Mouse (Mus musculus): Measurements from ENCODE around the gene Sgk1. TPM values are rescaled to one million over a fixed set of nuclear protein-coding genes. Genes with fewer than 3 reads are reported as not detected.

The Sgk1 gene
- polyA plus RNA-seq, 1 experiment from 2014 or later: 41.7 TPM

- no peak for ATAC-seq (ENCODE audit: insufficient number of reproducible peaks, insufficient read depth, low FRiP score, low TSS enrichment)
- WGBS: 46% methylated on average over 3 of the region's 3 CpGs
- Histone ChIP-seq H3K27ac (no peak overlapping the region), H3K4me3 (no peak overlapping the region), H3K36me3 (no peaks in the 10 kb centered on the region), H3K9me3 (no peaks in the 10 kb centered on the region), H3K27me3 (no peaks in the 10 kb centered on the region), H3K4me2 (replicated peaks) (no peak overlapping the region), H3K4me1 (peaks cover 14% of the 10 kb centered on the region), H3K9ac (no peak overlapping the region)
These were observed 59.3 kb downstream of the Sgk1 start for GRCm38 (mm10) chr10:21941235-21941634.

DNA sequence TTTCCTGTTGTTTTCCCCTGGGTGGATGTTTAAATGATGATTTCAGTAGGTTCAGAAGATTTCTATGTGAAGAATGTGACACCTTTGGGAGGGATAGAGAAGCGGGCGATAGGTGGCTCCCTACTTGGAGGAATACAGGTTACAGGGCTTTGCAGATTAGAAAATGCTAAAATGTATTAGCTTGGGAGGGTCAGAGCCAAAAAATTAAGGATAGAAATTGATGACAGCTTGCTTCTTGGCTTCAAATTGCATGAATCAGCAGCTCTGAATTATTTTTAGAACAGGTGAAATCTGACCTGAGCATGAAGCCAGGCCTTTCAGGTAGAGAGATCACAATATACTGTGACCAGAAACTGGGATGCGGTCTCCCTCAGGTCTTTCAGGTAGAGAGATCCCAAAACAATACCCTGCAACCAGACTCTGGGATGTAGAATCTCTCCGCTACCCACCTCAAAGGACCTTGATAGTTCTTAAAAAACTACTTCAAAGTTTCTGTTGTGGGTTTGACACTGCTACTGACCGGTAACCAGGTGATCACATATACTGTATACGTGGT, 61.2 kb downstream of the Sgk1 start:
- no peak overlapping the region for H3K4me2 ChIP-seq (replicated peaks)
- no peaks in the 10 kb centered on the region for H3K9me3 ChIP-seq
- ATAC-seq (ENCODE audit: insufficient number of reproducible peaks, insufficient read depth, low FRiP score, low TSS enrichment): no peak
- no peak overlapping the region for H3K9ac ChIP-seq
- H3K27ac ChIP-seq: no peak overlapping the region
- H3K27me3 ChIP-seq: no peaks in the 10 kb centered on the region
- H3K4me3 ChIP-seq: no peak overlapping the region
- H3K36me3 ChIP-seq: no peaks in the 10 kb centered on the region
- H3K4me1 ChIP-seq: no peaks in the 10 kb centered on the region
- 89% methylated on average over 6 of the region's 6 CpGs for WGBS

DNA sequence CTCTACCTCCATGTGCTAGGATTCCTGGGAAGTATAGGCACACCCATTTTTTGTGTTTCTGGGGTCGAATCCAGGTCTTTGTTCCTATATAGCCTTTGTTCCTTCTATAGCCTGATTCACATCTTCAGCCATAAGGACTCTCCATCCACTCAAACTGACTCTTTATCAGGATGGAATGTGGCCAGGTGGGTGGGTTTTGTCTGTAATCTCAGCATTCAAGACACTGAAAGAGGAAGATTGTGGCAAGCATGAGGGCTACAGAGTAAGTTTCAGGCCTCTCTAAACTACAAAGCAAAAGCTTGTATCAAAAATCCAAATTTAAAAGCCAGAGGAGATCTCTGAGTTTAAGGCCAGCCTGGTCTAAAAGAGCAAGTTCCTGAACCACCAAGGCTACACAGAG, 63.2 kb downstream of the Sgk1 start:
- Histone ChIP-seq H3K36me3 (no peaks in the 10 kb centered on the region), H3K4me3 (no peak overlapping the region), H3K27me3 (no peaks in the 10 kb centered on the region), H3K9me3 (no peaks in the 10 kb centered on the region), H3K4me2 (replicated peaks) (no peak overlapping the region), H3K4me1 (no peaks in the 10 kb centered on the region), H3K9ac (no peak overlapping the region), H3K27ac (no peak overlapping the region)
- 82% methylated on average over 1 of the region's 1 CpGs for WGBS
- no peak for ATAC-seq (ENCODE audit: insufficient number of reproducible peaks, insufficient read depth, low FRiP score, low TSS enrichment)

DNA sequence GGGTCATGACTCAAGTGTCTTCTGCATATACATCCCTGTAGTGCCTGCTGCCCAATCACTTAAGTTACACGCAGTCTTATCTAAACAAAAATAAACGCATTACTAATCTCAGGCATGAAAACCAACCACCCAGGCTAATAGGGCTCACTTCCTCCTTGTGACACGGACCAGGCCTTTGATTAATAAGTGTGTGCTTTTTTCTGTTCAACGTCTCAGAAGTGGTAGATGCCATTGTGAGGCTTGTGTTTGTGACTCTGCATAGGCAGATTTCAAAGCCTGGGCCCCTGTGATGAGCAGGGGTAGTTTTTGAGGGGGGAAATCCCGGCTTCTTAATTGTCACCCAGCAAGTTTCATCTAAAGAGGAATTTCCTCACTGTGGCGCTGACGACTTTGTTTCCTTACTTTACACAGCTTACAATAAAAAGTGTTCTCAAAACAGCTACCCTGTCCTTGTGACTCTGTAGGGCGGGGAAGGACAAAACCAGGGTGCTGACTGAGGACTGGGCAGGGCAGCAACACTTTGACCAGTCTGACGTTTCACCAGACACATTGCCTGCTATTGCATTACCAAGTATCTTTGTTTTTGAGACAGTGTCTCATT, 64.9 kb downstream of the Sgk1 start:
- H3K9ac ChIP-seq: no peak overlapping the region
- no peak overlapping the region for H3K4me2 ChIP-seq (replicated peaks)
- H3K9me3 ChIP-seq: no peaks in the 10 kb centered on the region
- no peak overlapping the region for H3K4me3 ChIP-seq
- 73% methylated on average over 9 of the region's 9 CpGs for WGBS
- no peaks in the 10 kb centered on the region for H3K36me3 ChIP-seq
- ATAC-seq (ENCODE audit: insufficient number of reproducible peaks, insufficient read depth, low FRiP score, low TSS enrichment): no peak
- no peaks in the 10 kb centered on the region for H3K27me3 ChIP-seq
- no peaks in the 10 kb centered on the region for H3K4me1 ChIP-seq
- no peak overlapping the region for H3K27ac ChIP-seq

DNA sequence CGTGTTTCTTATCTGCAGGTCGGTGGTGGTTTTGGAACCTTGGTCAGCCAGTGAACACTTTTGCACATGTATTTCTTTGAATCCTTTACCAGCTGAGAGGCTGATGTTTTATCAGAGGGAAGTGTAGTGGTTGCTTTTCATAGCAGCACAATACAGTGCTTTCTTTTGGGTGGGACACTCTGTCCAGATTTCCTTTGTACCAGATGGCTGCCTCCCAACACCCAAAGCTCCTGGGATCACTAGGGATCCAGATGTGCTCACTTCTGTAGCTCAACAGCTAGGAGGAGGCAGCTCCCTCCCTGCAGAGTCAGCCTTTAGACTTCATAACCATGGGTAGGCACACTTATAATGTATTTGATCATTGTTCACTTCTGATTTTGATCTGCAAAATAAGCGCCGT, 70.5 kb downstream of the Sgk1 start:
- no peak for ATAC-seq (ENCODE audit: insufficient number of reproducible peaks, insufficient read depth, low FRiP score, low TSS enrichment)
- H3K27ac ChIP-seq: no peak overlapping the region
- WGBS: 78% methylated on average over 4 of the region's 4 CpGs
- H3K4me3 ChIP-seq: no peak overlapping the region
- no peaks in the 10 kb centered on the region for H3K36me3 ChIP-seq
- no peaks in the 10 kb centered on the region for H3K27me3 ChIP-seq
- no peak overlapping the region for H3K9ac ChIP-seq
- no peak overlapping the region for H3K4me2 ChIP-seq (replicated peaks)
- H3K9me3 ChIP-seq: no peaks in the 10 kb centered on the region
- no peaks in the 10 kb centered on the region for H3K4me1 ChIP-seq

DNA sequence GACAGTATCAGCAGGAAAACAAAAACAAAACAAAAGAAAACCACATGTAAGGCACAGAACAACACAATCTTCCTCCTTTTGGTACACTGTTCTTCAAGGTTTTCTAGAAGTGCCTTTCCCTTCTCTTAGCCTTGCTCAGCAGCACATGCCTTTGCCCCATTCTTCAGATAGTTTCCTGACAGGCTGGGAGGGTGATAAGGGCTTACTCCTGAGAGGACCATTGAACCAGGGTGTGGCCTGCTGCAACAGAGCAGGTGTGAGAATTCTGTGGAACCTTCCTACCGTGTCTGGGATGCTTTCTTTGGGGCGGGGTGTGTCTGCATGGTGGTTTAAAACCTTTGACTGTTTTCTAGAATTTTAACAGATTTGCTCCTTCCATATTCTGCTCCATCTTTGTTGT, 79.1 kb downstream of the Sgk1 start:
- Histone ChIP-seq H3K9ac (no peak overlapping the region), H3K9me3 (no peaks in the 10 kb centered on the region), H3K27me3 (no peaks in the 10 kb centered on the region), H3K4me3 (no peak overlapping the region), H3K4me2 (replicated peaks) (no peak overlapping the region), H3K36me3 (no peaks in the 10 kb centered on the region), H3K27ac (no peak overlapping the region), H3K4me1 (no peaks in the 10 kb centered on the region)
- ATAC-seq (ENCODE audit: insufficient number of reproducible peaks, insufficient read depth, low FRiP score, low TSS enrichment): no peak
- WGBS: 82% methylated on average over 2 of the region's 2 CpGs

DNA sequence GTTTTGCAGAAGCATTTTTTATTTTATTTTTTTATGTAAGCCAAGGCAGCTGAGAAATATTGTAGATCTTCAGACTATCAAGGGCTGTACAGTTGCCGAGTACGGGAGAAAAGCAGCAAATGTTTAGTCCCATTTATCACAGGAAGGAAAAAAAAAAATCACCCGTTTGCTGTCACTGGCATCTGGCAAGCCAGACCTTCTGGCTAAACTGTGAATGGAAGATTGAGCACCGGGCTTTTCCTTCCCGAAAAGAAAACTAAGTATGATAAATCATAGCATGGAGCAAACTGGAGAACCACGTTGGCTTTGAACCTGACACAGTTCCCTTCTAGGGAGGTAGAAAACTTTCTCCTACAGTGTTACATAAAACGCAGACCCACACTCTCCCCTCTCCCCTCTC, 81.0 kb downstream of the Sgk1 start:
- no peaks in the 10 kb centered on the region for H3K36me3 ChIP-seq
- no peak overlapping the region for H3K4me3 ChIP-seq
- H3K27ac ChIP-seq: no peak overlapping the region
- no peaks in the 10 kb centered on the region for H3K27me3 ChIP-seq
- H3K4me1 ChIP-seq: no peaks in the 10 kb centered on the region
- no peak overlapping the region for H3K4me2 ChIP-seq (replicated peaks)
- ATAC-seq (ENCODE audit: insufficient number of reproducible peaks, insufficient read depth, low FRiP score, low TSS enrichment): no peak
- H3K9me3 ChIP-seq: no peaks in the 10 kb centered on the region
- WGBS: 70% methylated on average over 7 of the region's 7 CpGs
- no peak overlapping the region for H3K9ac ChIP-seq

GRCm38 (mm10) chr10:21973676-21974075, 91.7 kb downstream of the Sgk1 start:
- ATAC-seq (ENCODE audit: insufficient number of reproducible peaks, insufficient read depth, low FRiP score, low TSS enrichment): no peak
- Histone ChIP-seq H3K9me3 (no peaks in the 10 kb centered on the region), H3K4me2 (replicated peaks) (no peak overlapping the region), H3K27ac (no peak overlapping the region), H3K27me3 (no peaks in the 10 kb centered on the region), H3K4me3 (no peak overlapping the region), H3K36me3 (no peaks in the 10 kb centered on the region), H3K4me1 (peaks cover 6% of the 10 kb centered on the region; the same call in 1 of the 2 replicates), H3K9ac (no peak overlapping the region)
- WGBS: 89% methylated on average over 11 of the region's 11 CpGs

- no peaks in the 10 kb centered on the region for H3K27me3 ChIP-seq
- H3K27ac ChIP-seq: no peak overlapping the region
- H3K4me2 ChIP-seq (replicated peaks): no peak overlapping the region
- ATAC-seq (ENCODE audit: insufficient number of reproducible peaks, insufficient read depth, low FRiP score, low TSS enrichment): no peak
- H3K9me3 ChIP-seq: no peaks in the 10 kb centered on the region
- WGBS: 87% methylated on average over 3 of the region's 3 CpGs
- H3K36me3 ChIP-seq: no peaks in the 10 kb centered on the region
- H3K4me1 ChIP-seq: peaks cover 6% of the 10 kb centered on the region; the same call in 1 of the 2 replicates
- no peak overlapping the region for H3K9ac ChIP-seq
- H3K4me3 ChIP-seq: no peak overlapping the region
These were observed 92.8 kb downstream of the Sgk1 start for GRCm38 (mm10) chr10:21974801-21975200.

DNA sequence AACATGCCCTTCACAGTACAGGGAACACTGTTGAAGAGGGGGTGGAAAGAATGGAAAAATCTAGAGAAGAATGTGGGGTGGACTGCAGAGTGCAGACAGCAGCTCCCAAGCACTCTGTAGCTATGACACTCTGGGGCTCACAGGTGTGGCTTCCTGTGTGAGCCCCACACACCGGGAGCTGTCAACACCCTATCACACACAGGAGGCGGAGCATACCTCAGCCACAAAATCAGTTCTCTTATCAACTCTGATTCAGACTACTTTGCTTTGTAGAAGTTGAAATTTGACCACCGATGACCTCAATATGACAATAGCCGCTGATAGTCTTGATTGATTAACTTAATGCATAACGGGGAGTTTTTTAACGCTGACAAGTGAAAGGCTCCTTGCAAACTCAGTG, 93.4 kb downstream of the Sgk1 start:
- no peak overlapping the region for H3K4me2 ChIP-seq (replicated peaks)
- no peak overlapping the region for H3K9ac ChIP-seq
- no peak overlapping the region for H3K27ac ChIP-seq
- 85% methylated on average over 6 of the region's 6 CpGs for WGBS
- peaks cover 4% of the 10 kb centered on the region; the same call in 1 of the 2 replicates for H3K4me1 ChIP-seq
- H3K36me3 ChIP-seq: no peaks in the 10 kb centered on the region
- H3K9me3 ChIP-seq: no peaks in the 10 kb centered on the region
- no peak for ATAC-seq (ENCODE audit: insufficient number of reproducible peaks, insufficient read depth, low FRiP score, low TSS enrichment)
- no peaks in the 10 kb centered on the region for H3K27me3 ChIP-seq
- no peak overlapping the region for H3K4me3 ChIP-seq

DNA sequence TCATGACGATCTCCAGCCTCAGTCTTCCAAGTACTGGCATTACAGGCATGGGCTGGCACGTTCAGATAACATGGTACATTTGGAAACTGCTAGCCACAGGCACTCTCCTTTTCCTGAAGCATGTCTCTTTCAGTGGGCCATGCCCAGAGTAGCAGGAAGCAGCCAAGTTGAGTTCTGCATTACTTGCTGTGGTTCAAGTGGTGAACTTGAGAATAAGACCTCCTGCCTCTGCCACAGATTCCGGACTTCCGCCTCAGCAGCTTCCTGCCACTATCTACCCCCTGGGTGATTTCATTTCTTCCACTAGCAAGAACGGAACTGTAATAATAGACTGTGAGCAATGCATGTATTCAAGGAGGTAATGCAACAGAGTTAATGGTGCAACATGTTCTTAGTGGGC, 94.3 kb downstream of the Sgk1 start:
- ATAC-seq (ENCODE audit: insufficient number of reproducible peaks, insufficient read depth, low FRiP score, low TSS enrichment): no peak
- Histone ChIP-seq H3K9ac (no peak overlapping the region), H3K4me2 (replicated peaks) (no peak overlapping the region), H3K9me3 (no peaks in the 10 kb centered on the region), H3K4me3 (no peak overlapping the region), H3K4me1 (no peaks in the 10 kb centered on the region), H3K27me3 (no peaks in the 10 kb centered on the region), H3K36me3 (no peaks in the 10 kb centered on the region), H3K27ac (no peak overlapping the region)
- 88% methylated on average over 5 of the region's 5 CpGs for WGBS

DNA sequence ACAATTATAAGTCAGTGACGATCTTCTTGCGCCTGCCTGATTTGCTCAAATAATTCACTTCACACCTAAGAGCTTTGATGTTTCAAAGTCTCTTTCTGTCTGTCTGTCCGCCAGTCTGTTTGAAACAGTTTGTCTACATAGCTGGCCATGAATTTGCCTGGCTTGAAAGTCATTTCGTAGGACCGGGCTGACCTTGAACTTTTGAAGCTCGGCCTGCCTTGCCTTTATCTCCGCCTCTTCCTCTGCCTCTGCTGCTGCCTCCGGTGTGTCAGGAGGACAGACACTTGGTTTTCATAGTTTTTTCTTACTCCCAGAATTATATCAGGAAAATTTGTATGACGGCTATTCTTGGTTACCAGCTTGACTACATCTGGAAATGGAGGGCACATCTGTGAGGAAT, 96.4 kb downstream of the Sgk1 start:
- H3K4me2 ChIP-seq (replicated peaks): no peak overlapping the region
- no peaks in the 10 kb centered on the region for H3K4me1 ChIP-seq
- H3K27ac ChIP-seq: no peak overlapping the region
- WGBS: 75% methylated on average over 9 of the region's 9 CpGs
- no peaks in the 10 kb centered on the region for H3K36me3 ChIP-seq
- H3K4me3 ChIP-seq: no peak overlapping the region
- ATAC-seq (ENCODE audit: insufficient number of reproducible peaks, insufficient read depth, low FRiP score, low TSS enrichment): no peak
- no peaks in the 10 kb centered on the region for H3K27me3 ChIP-seq
- no peak overlapping the region for H3K9ac ChIP-seq
- H3K9me3 ChIP-seq: no peaks in the 10 kb centered on the region

All from embryonic facial prominence, embryonic 12.5 days (tissue).